Mouse (Mus musculus) forebrain, postnatal 0 days (tissue): ENCODE results near the gene Dctn2. TPM values are rescaled to one million over a fixed set of nuclear protein-coding genes. Genes with fewer than 3 reads are reported as not detected.
A peak's percentile ranks its signal among the peaks of the same experiment; 100 is the strongest.

ENCODE experiments used
- ATAC-seq: fragments of 200-750 bp; cut with Nextera tagmentation; 2 replicates; pipeline ENCODE4 v1.8.0; 2017; ENCODE audit warnings: mild to moderate bottlenecking, moderate library complexity
- DNase-seq: peaks from one replicate; pipeline ENCODE4 v3.0.0-alpha.2; 2015
- H3K27ac ChIP-seq: fragments of 300-500 bp; sonication (generic); 2 replicates; pipeline ENCODE4 v1.5.1; 2014; ENCODE audit warnings: low read depth, mild to moderate bottlenecking, antibody characterized with exemption, low read length, moderate library complexity, mixed read lengths
- H3K27me3 ChIP-seq: fragments of 300-500 bp; sonication (generic); 2 replicates; pipeline ENCODE4 v1.6.1; 2014; ENCODE audit warnings: mild to moderate bottlenecking, low read length, mixed read lengths; ENCODE audit not compliant: insufficient read depth
- H3K36me3 ChIP-seq: fragments of 300-500 bp; sonication (generic); 2 replicates; pipeline ENCODE4 v1.6.1; 2014; ENCODE audit warnings: mild to moderate bottlenecking, moderate library complexity; ENCODE audit not compliant: insufficient read depth
- H3K4me1 ChIP-seq: fragments of 300-500 bp; sonication (generic); 2 replicates; pipeline ENCODE4 v1.6.1; 2014; ENCODE audit warnings: antibody characterized with exemption; ENCODE audit not compliant: insufficient read depth
- H3K4me2 ChIP-seq: fragments of 300-500 bp; sonication (generic); 2 replicates; pipeline ENCODE4 v1.6.1; 2014; ENCODE audit warnings: low read depth, mild to moderate bottlenecking, moderate library complexity
- H3K4me3 ChIP-seq: fragments of 300-500 bp; sonication (generic); 2 replicates; pipeline ENCODE4 v1.5.1; 2014; ENCODE audit warnings: low read depth, low read length, mixed read lengths
- H3K9ac ChIP-seq: fragments of 300-500 bp; sonication (generic); 2 replicates; pipeline ENCODE4 v1.6.1; 2014; ENCODE audit warnings: mild to moderate bottlenecking
- H3K9me3 ChIP-seq: fragments of 300-500 bp; sonication (generic); 2 replicates; pipeline ENCODE4 v1.6.1; 2016; ENCODE audit warnings: low read length
- CTCF ChIP-seq: sonication (generic); IDR thresholded peaks from 2 replicates; pipeline ENCODE4 v1.5.1; 2016; ENCODE audit warnings: antibody characterized with exemption, control low read depth, low read depth
- whole genome bisulfite sequencing: fragments of 180-500 bp; shearing (Covaris S2); extraction: QIAGEN DNeasy Blood & Tissue Kit; methylation state at CpG from one replicate; pipeline ENCODE4 v1.1.7; 2014; 5-methylcytosine and 5-hydroxymethylcytosine counted together
- polyA plus RNA-seq: library from polyadenylated mRNA; unstranded; fragments of >200 nt; fragmentation: Nextera tagmentation; extraction: Ambion mirVana; gene quantifications from 2 replicates; pipeline ENCODE4 v1.2.1, GENCODE M21; 2015
- total RNA-seq: library from RNA; depleted of rRNA; stranded (reverse); fragments of >200 nt; gene quantifications from 2 replicates; pipeline ENCODE4 v1.2.3, GENCODE M21; 2014

Gene Dctn2
- total and polyA plus RNA-seq, 2 experiments from 2014 or later: 272 to 332 TPM

GRCm38 (mm10) chr10:127264336-127264735, 1.8 kb upstream of the Dctn2 start:
- no peak overlapping the region for H3K9ac ChIP-seq
- WGBS: 80% methylated on average over 8 of the region's 8 CpGs
- H3K9me3 ChIP-seq: no peaks in the 10 kb centered on the region
- H3K4me2 ChIP-seq: no peak overlapping the region
- ATAC-seq (no peak), DNase-seq (no peak)
- no peak overlapping the region for H3K4me3 ChIP-seq
- peaks cover 10% of the 10 kb centered on the region for H3K36me3 ChIP-seq
- H3K4me1 ChIP-seq: peaks cover 31% of the 10 kb centered on the region
- H3K27me3 ChIP-seq: no peaks in the 10 kb centered on the region
- no peak overlapping the region for H3K27ac ChIP-seq
- no peak for TF ChIP-seq CTCF

DNA sequence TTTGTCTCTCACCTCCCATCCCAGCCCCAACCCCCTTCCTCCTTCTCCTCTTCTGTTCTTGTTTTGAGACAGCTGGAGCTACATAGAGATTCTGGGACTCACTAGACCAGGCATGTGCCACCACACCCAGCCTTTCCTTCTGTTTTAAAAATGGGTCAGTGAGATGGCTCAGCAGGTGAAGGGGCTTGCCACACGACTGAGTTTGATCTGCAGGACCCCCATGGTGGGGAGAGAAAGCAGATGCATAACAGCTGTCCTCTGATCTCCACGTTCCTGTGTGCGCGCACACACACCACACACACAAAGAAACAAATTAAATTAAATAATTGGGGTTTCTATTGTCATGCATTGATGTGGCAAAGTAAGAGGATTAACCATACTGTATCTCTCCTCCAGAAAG, 1.2 kb upstream of the Dctn2 start:
- no peak for DNase-seq
- H3K27me3 ChIP-seq: no peaks in the 10 kb centered on the region
- no peak overlapping the region for H3K27ac ChIP-seq
- TF ChIP-seq CTCF: no peak
- no peaks in the 10 kb centered on the region for H3K9me3 ChIP-seq
- no peak overlapping the region for H3K9ac ChIP-seq
- no peak overlapping the region for H3K4me3 ChIP-seq
- no peak for ATAC-seq
- WGBS: 62% methylated on average over 4 of the region's 4 CpGs
- H3K4me1 ChIP-seq: peaks cover 27% of the 10 kb centered on the region
- H3K4me2 ChIP-seq: no peak overlapping the region
- H3K36me3 ChIP-seq: peaks cover 10% of the 10 kb centered on the region

GRCm38 (mm10) chr10:127265727-127266111, 449 bp upstream of the Dctn2 start:
- Histone ChIP-seq H3K4me3 (peak overlapping the region; percentile 99), H3K27ac (peak overlapping the region; percentile 94), H3K9me3 (no peaks in the 10 kb centered on the region), H3K4me2 (peak overlapping the region; percentile 78), H3K27me3 (no peaks in the 10 kb centered on the region), H3K9ac (peak overlapping the region; percentile 100), H3K4me1 (peaks cover 21% of the 10 kb centered on the region), H3K36me3 (peaks cover 16% of the 10 kb centered on the region)
- WGBS: 32% methylated on average over 4 of the region's 4 CpGs
- no peak for TF ChIP-seq CTCF
- DNase-seq (no peak), ATAC-seq (peak; percentile 28; the same call in 1 of the 2 replicates)

GRCm38 (mm10) chr10:127267318-127267717, 1.1 kb downstream of the Dctn2 start:
- ATAC-seq (no peak), DNase-seq (no peak)
- Histone ChIP-seq H3K4me1 (peaks cover 11% of the 10 kb centered on the region), H3K36me3 (peaks cover 29% of the 10 kb centered on the region), H3K27me3 (no peaks in the 10 kb centered on the region), H3K9ac (peak overlapping the region; percentile 100), H3K4me2 (peak overlapping the region; percentile 78), H3K4me3 (peak overlapping the region; percentile 99), H3K27ac (peak overlapping the region; percentile 94; the same call in 1 of the 2 replicates), H3K9me3 (no peaks in the 10 kb centered on the region)
- WGBS: 62% methylated on average over 5 of the region's 5 CpGs
- TF ChIP-seq CTCF: no peak

GRCm38 (mm10) chr10:127268401-127268800, 2.2 kb downstream of the Dctn2 start:
- Histone ChIP-seq H3K4me2 (no peak overlapping the region), H3K27ac (no peak overlapping the region), H3K27me3 (no peaks in the 10 kb centered on the region), H3K36me3 (peaks cover 40% of the 10 kb centered on the region), H3K9me3 (no peaks in the 10 kb centered on the region), H3K4me3 (no peak overlapping the region), H3K4me1 (peaks cover 11% of the 10 kb centered on the region), H3K9ac (no peak overlapping the region)
- no peak for ATAC-seq
- 83% methylated on average over 5 of the region's 5 CpGs for WGBS
- no peak for DNase-seq
- no peak for TF ChIP-seq CTCF

GRCm38 (mm10) chr10:127269036-127269435, 2.9 kb downstream of the Dctn2 start:
- DNase-seq: no peak
- Histone ChIP-seq H3K4me2 (no peak overlapping the region), H3K9ac (no peak overlapping the region), H3K27me3 (no peaks in the 10 kb centered on the region), H3K9me3 (no peaks in the 10 kb centered on the region), H3K27ac (no peak overlapping the region), H3K4me3 (no peak overlapping the region), H3K36me3 (peaks cover 46% of the 10 kb centered on the region), H3K4me1 (peaks cover 11% of the 10 kb centered on the region)
- ATAC-seq: no peak
- TF ChIP-seq CTCF: no peak
- WGBS: 84% methylated on average over 12 of the region's 12 CpGs

DNA sequence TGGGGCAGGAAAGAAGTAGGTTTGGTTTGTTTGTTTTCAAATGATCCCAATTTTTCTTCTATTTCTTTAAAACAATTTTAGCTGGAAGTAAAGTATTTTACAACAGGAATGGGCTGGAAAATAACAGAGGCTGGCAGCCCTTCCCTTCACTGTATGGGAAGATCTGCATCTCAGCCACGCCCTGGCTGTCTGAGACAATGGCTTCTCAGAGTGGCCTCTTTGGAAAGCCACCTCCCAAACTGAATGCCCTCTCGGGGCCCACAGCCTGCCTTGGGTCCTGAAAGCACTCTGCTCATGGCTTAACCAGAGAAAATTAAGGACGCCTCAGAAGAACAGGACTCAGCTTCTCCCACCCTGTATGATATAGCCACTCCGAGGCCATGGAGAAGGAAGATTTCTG, 3.7 kb downstream of the Dctn2 start:
- Histone ChIP-seq H3K36me3 (peaks cover 54% of the 10 kb centered on the region), H3K27me3 (no peaks in the 10 kb centered on the region), H3K9me3 (no peaks in the 10 kb centered on the region), H3K4me3 (no peak overlapping the region), H3K9ac (no peak overlapping the region), H3K4me2 (no peak overlapping the region), H3K4me1 (peaks cover 11% of the 10 kb centered on the region), H3K27ac (no peak overlapping the region)
- TF ChIP-seq CTCF: no peak
- 71% methylated on average over 4 of the region's 4 CpGs for WGBS
- ATAC-seq (no peak), DNase-seq (no peak)
